Mouse (Mus musculus) neural tube, embryonic 11.5 days (tissue): ENCODE measurements around the gene Plekhm3. TPM values are rescaled to one million over a fixed set of nuclear protein-coding genes. Genes with fewer than 3 reads are reported as not detected.

Experiments
- ATAC-seq: fragments of 200-750 bp; cut with Nextera tagmentation; 2 replicates; pipeline ENCODE4 v1.8.0; 2017; ENCODE audit warnings: moderate number of reproducible peaks, mild to moderate bottlenecking, moderate TSS enrichment, moderate library complexity; ENCODE audit not compliant: insufficient read depth, low FRiP score, low TSS enrichment
- DNase-seq: peaks from one replicate; pipeline ENCODE4 v3.0.0-alpha.2; 2015; ENCODE audit warnings: low spot score
- H3K27ac ChIP-seq: fragments of 300-500 bp; sonication (generic); 2 replicates; pipeline ENCODE4 v1.5.1; 2014; ENCODE audit warnings: low read depth, mild to moderate bottlenecking, low read length
- H3K27me3 ChIP-seq: fragments of 300-500 bp; sonication (generic); 2 replicates; pipeline ENCODE4 v1.6.1; 2014; ENCODE audit warnings: mild to moderate bottlenecking, low read length, mixed read lengths; ENCODE audit not compliant: control insufficient read depth, insufficient read depth
- H3K36me3 ChIP-seq: fragments of 300-500 bp; sonication (generic); 2 replicates; pipeline ENCODE4 v1.6.1; 2014; ENCODE audit warnings: mild to moderate bottlenecking, low read length, moderate library complexity, mixed read lengths; ENCODE audit not compliant: control insufficient read depth, insufficient read depth
- H3K4me1 ChIP-seq: fragments of 300-500 bp; sonication (generic); 2 replicates; pipeline ENCODE4 v1.6.1; 2014; ENCODE audit warnings: low read length, mixed read lengths; ENCODE audit not compliant: control insufficient read depth, insufficient read depth
- H3K4me2 ChIP-seq: fragments of 300-500 bp; sonication (generic); 2 replicates; pipeline ENCODE4 v1.6.1; 2014; ENCODE audit warnings: low read depth, mild to moderate bottlenecking, moderate library complexity
- H3K4me3 ChIP-seq: fragments of 300-500 bp; sonication (generic); 2 replicates; pipeline ENCODE4 v1.5.1; 2014; ENCODE audit warnings: low read depth, low read length
- H3K9ac ChIP-seq: fragments of 300-500 bp; sonication (generic); 2 replicates; pipeline ENCODE4 v1.6.1; 2014; ENCODE audit warnings: mild to moderate bottlenecking, low read length
- H3K9me3 ChIP-seq: fragments of 300-500 bp; sonication (generic); 2 replicates; pipeline ENCODE4 v1.6.1; 2016; ENCODE audit warnings: low read length; ENCODE audit not compliant: control insufficient read depth
- WGBS: fragments of 180-500 bp; shearing (Covaris S2); extraction: QIAGEN DNeasy Blood & Tissue Kit; methylation state at CpG from one replicate; pipeline ENCODE4 v1.1.7; 2014; 5-methylcytosine and 5-hydroxymethylcytosine counted together
- polyA plus RNA-seq: library from polyadenylated mRNA; unstranded; fragments of >200 nt; fragmentation: Nextera tagmentation; extraction: Ambion mirVana; gene quantifications from 2 replicates; pipeline ENCODE4 v1.2.1, GENCODE M21; 2014

Gene Plekhm3
- polyA plus RNA-seq, 1 experiment from 2014 or later = 8.4 TPM

GRCm38 (mm10) chr1:64876276-64876675 lies 80.3 kb downstream of the Plekhm3 start:
- Histone ChIP-seq H3K9me3 (no peaks in the 10 kb centered on the region), H3K27me3 (no peaks in the 10 kb centered on the region), H3K4me2 (no peak overlapping the region), H3K36me3 (no peaks in the 10 kb centered on the region), H3K4me3 (no peak overlapping the region), H3K4me1 (no peaks in the 10 kb centered on the region), H3K27ac (no peak overlapping the region), H3K9ac (no peak overlapping the region)
- 69% methylated on average over 3 of the region's 3 CpGs for WGBS
- ATAC-seq (no peak), DNase-seq (no peak)

DNA sequence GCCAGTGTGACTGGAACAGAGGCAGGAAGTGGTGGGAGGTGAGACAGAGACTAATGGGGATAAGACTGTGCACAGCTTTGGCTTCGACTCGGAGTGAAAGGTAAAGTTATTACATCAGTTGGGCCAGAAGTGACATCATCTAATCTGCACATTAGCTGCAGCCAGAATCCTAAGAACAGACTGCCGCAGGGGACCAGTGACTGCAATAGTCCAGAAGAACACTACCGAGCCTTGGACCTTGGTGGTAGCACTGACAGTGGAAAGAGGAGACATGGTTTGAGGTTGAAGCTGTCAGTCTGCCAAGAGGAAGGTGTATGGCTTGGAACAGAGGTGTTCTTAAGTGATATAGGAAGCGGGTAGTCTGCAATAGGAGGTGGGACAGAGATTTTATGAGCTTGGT lies 80.9 kb downstream of the Plekhm3 start:
- no peak for DNase-seq
- WGBS = 86% methylated on average over 5 of the region's 5 CpGs
- no peak overlapping the region for H3K9ac ChIP-seq
- no peak overlapping the region for H3K27ac ChIP-seq
- no peak for ATAC-seq
- H3K36me3 ChIP-seq = no peaks in the 10 kb centered on the region
- no peak overlapping the region for H3K4me2 ChIP-seq
- no peaks in the 10 kb centered on the region for H3K4me1 ChIP-seq
- H3K27me3 ChIP-seq = no peaks in the 10 kb centered on the region
- no peak overlapping the region for H3K4me3 ChIP-seq
- H3K9me3 ChIP-seq = no peaks in the 10 kb centered on the region

- Histone ChIP-seq H3K27me3 (no peaks in the 10 kb centered on the region), H3K9ac (no peak overlapping the region), H3K36me3 (no peaks in the 10 kb centered on the region), H3K4me3 (no peak overlapping the region), H3K4me2 (no peak overlapping the region), H3K4me1 (no peaks in the 10 kb centered on the region), H3K9me3 (no peaks in the 10 kb centered on the region), H3K27ac (no peak overlapping the region)
- ATAC-seq = no peak
- no peak for DNase-seq
- WGBS = 87% methylated on average over 1 of the region's 1 CpGs
Measured at GRCm38 (mm10) chr1:64875156-64875555, 81.5 kb downstream of the Plekhm3 start.

GRCm38 (mm10) chr1:64871956-64872355 lies 84.7 kb downstream of the Plekhm3 start:
- WGBS = 70% methylated on average over 5 of the region's 5 CpGs
- Histone ChIP-seq H3K36me3 (no peaks in the 10 kb centered on the region), H3K4me1 (no peaks in the 10 kb centered on the region), H3K9ac (no peak overlapping the region), H3K4me2 (no peak overlapping the region), H3K27me3 (no peaks in the 10 kb centered on the region), H3K4me3 (no peak overlapping the region), H3K9me3 (no peaks in the 10 kb centered on the region), H3K27ac (no peak overlapping the region)
- ATAC-seq = no peak
- DNase-seq = no peak

DNA sequence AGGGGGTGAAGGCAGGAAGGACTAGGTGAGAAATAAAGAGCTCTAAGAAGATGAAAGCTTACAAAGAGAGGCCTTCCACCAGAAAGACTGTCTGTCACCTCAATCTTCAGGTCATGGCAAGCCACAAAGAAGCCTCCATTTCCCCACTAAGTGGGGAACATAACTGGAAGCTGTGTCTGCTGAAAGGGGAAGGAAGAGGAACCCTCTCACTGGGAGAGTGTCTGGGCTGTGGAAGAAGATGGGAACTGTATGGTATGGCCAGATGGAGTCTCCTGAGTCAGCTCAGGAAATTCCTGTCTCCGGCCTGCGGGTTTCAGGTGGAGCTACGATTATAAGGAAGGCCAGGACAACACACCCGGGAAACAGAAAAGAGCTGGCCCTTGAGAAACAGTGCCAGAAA lies 88.9 kb downstream of the Plekhm3 start:
- Histone ChIP-seq H3K9ac (no peak overlapping the region), H3K4me1 (no peaks in the 10 kb centered on the region), H3K4me2 (no peak overlapping the region), H3K9me3 (no peaks in the 10 kb centered on the region), H3K27ac (no peak overlapping the region), H3K4me3 (no peak overlapping the region), H3K36me3 (no peaks in the 10 kb centered on the region), H3K27me3 (no peaks in the 10 kb centered on the region)
- DNase-seq = no peak
- no peak for ATAC-seq
- WGBS = 74% methylated on average over 4 of the region's 4 CpGs

- no peak for ATAC-seq
- Histone ChIP-seq H3K9ac (no peak overlapping the region), H3K4me3 (no peak overlapping the region), H3K4me1 (no peaks in the 10 kb centered on the region), H3K9me3 (no peaks in the 10 kb centered on the region), H3K27me3 (no peaks in the 10 kb centered on the region), H3K27ac (no peak overlapping the region), H3K36me3 (no peaks in the 10 kb centered on the region), H3K4me2 (no peak overlapping the region)
- DNase-seq = no peak
- 19% methylated on average over 1 of the region's 1 CpGs for WGBS
Measured at GRCm38 (mm10) chr1:64866140-64866539, 90.5 kb downstream of the Plekhm3 start.

- Histone ChIP-seq H3K27ac (no peak overlapping the region), H3K4me1 (no peaks in the 10 kb centered on the region), H3K4me3 (no peak overlapping the region), H3K36me3 (no peaks in the 10 kb centered on the region), H3K27me3 (no peaks in the 10 kb centered on the region), H3K9ac (no peak overlapping the region), H3K4me2 (no peak overlapping the region), H3K9me3 (no peaks in the 10 kb centered on the region)
- DNase-seq (no peak), ATAC-seq (no peak)
- WGBS = 92% methylated on average over 11 of the region's 11 CpGs
Measured at GRCm38 (mm10) chr1:64860235-64860920, 96.2 kb downstream of the Plekhm3 start.

DNA sequence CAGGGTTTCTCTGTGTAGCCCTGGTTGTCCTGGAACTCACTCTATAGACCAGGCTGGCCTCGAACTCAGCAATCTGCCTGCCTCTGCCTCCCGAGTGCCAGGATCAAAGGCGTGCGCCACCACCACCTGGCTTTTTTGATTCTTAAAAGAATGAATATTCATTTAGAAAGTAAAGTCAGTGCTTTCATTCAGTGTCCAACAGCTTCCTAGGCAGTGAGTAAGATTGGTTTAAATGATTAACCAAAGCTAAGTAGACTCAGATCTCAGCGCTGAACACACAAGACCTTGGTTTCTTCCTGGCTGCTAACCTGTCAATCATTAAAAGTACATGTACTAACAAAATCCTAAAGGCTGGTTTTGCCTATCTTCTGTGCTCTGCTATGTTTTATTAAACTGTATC lies 96.8 kb downstream of the Plekhm3 start:
- ATAC-seq = no peak
- H3K4me2 ChIP-seq = no peak overlapping the region
- no peaks in the 10 kb centered on the region for H3K27me3 ChIP-seq
- H3K4me3 ChIP-seq = no peak overlapping the region
- no peaks in the 10 kb centered on the region for H3K9me3 ChIP-seq
- H3K27ac ChIP-seq = no peak overlapping the region
- no peaks in the 10 kb centered on the region for H3K36me3 ChIP-seq
- 90% methylated on average over 5 of the region's 5 CpGs for WGBS
- no peak overlapping the region for H3K9ac ChIP-seq
- no peaks in the 10 kb centered on the region for H3K4me1 ChIP-seq
- DNase-seq = no peak

- Histone ChIP-seq H3K27me3 (no peaks in the 10 kb centered on the region), H3K36me3 (no peaks in the 10 kb centered on the region), H3K9ac (no peak overlapping the region), H3K27ac (no peak overlapping the region), H3K4me1 (peaks cover 6% of the 10 kb centered on the region; the same call in 1 of the 2 replicates), H3K9me3 (no peaks in the 10 kb centered on the region), H3K4me2 (no peak overlapping the region), H3K4me3 (no peak overlapping the region)
- no peak for ATAC-seq
- no peak for DNase-seq
- WGBS = 79% methylated on average over 5 of the region's 5 CpGs
Measured at GRCm38 (mm10) chr1:64854835-64855234, 101.8 kb downstream of the Plekhm3 start.
